Mouse (Mus musculus): ENCODE data around the gene Lkaaear1.

Lkaaear1 gene

DNA sequence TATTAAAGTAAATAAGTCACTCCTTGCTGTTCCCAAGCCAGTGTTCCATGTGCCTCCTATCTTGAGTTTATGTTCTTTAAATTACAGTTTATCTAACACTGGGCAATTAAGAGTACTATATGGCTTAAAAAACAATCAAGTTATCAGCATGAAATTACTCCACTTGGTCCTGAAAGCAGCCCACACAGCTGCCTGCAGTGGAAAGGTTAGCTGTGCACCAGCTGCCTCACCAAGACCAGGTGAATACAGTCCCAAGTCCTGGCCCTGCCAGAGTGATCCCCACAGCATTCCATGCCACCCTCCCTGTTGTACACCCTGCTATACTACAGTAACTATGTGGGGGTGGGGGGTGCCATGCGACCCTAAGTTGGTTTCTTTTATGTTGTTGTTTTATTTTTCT, 44.7 kb downstream of the Lkaaear1 start:
- no peak for DNase-seq (ENCODE audit: low spot score in 2 of 2)

DNA sequence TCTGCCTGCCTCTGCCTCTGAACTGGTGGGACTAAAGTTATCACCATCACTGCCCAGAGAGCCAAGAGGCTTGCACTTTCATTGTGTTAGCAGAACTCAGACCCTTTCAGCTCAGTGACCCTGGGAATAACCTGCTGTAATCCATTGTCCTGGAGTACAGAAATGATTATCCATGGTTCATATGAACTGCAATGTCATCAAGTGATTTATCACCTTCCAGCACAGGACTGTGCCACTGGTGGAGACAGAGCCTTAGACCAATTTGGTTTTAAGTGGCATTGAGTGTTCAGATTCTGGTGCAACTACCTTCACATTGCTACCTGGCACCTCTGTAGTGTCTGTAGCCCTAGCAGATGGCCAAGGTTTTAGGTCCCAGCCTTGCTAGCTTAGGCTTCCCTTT, 45.2 kb downstream of the Lkaaear1 start:
- no peak for DNase-seq (ENCODE audit: low spot score in 2 of 2)

DNA sequence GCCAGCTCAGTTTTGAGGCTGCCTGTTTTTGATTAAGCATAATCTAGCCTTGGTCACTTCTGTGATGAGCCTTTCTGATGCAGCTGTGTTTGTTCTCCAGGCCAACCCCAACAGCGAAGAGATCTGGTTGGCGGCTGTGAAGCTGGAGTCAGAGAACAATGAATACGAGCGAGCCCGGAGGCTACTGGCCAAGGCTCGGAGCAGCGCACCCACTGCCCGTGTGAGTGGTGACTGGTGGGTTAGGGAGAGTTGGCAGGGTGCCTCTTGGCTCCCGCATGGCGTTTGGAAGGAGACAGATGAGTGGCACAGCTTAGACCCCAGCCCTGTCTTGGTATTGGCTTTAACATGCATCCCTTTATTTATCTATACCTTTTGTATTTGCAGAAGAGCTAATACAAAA, 49.3 kb downstream of the Lkaaear1 start:
- DNase-seq (ENCODE audit: low spot score in 2 of 2): no peak

Measured in urinary bladder, postnatal 36 days (tissue).